Mouse (Mus musculus) urinary bladder, adult 2 months (tissue): ENCODE data around the gene Olfr1493-ps1. TPM values are rescaled to one million over a fixed set of nuclear protein-coding genes. Genes with fewer than 3 reads are reported as not detected.

ENCODE experiments used
- DNase-seq: peaks from one replicate; pipeline ENCODE4 v3.0.0; 2022; ENCODE audit warnings: low spot score
- polyA plus RNA-seq: library from polyadenylated mRNA; depleted of rRNA; stranded (reverse); fragments of >200 nt; gene quantifications from 2 replicates; pipeline ENCODE4 v1.2.3, GENCODE M21; 2012; rRNA removed

Olfr1493-ps1 gene
- not detected in 2 replicates for polyA plus RNA-seq

DNA sequence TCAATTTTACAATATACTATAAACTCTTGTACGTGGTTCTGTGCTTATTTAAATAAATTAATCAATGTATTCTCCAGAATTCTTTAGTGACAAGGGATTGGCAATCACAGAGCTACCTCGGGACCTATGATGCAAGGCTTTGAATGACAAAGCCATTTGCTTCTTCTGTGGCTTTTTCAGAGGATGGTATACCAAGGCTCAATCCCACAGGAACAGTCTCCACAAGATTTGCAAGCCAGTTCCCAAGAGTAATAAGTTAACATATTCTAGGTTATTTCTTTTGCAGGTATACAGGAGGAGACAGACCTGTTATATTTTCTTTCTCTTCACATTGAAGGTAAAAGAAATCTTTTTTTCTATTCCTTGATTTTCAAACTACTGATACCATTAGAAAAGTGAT is at the start of gene Olfr1493-ps1:
TSS of gene Olfr1493-ps1 (plus strand) at position 301 of the 400 bp plus-strand sequence.
- no peak for DNase-seq

DNA sequence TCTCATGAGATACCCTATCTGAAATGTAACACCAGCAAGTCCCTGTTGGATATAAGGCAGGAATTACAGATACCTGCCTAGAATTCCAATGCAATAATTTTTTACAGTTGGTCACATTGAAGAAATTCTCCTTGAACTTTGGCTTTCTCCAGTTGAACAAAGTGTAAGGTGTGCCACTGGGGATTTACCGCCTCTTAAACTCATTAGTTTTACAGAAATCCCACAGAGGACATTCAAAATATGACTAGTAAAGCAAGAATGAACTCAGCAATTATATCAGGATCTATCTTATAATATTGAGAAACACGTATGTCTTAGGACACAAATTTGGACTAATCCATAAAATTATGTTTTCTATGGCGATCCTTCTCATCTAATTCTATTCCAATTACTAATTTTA is 26.1 kb upstream of the Olfr1493-ps1 start, which contains the start of gene Olfr1491:
TSS of gene Olfr1491 (plus strand) at position 301 of the 400 bp plus-strand sequence.
- DNase-seq = no peak

DNA sequence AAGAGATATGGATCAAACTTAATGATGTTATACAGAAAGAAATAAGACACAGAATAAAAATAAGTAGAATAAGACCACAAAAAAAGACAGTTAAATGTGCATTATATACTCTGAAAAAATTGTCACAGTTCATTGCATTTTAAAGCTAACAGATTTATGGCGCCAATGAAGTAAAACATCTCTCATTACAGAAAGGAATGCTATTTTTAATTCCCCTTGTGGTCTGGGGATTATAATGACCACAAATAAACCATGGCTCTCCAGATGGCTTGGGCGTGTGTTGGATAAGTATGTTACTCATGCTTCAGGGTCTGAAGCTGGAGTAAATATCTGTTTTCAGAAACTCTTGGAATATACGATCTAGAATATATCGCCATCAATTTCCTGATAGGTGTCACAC is 16.4 kb downstream of the Olfr1493-ps1 start, which contains the start of gene Olfr1494:
TSS of gene Olfr1494 (plus strand) at position 301 of the 400 bp plus-strand sequence.
- DNase-seq = no peak

DNA sequence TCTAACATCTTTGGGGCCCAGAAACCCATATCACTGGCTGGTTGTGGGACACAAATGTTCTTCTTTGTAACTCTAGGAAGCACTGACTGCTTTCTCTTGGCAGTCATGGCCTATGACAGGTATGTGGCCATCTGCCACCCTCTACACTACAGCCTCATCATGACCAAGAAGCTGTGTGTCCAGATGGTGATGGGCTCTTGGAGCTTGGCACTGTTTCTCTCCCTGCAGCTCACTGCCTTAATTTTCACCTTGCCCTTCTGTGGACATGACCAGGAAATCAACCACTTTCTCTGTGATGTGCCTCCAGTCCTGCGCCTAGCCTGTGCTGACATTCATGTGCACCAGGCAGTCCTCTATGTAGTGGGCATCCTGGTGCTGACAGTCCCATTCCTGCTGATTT is 26.3 kb downstream of the Olfr1493-ps1 start:
- no peak for DNase-seq

DNA sequence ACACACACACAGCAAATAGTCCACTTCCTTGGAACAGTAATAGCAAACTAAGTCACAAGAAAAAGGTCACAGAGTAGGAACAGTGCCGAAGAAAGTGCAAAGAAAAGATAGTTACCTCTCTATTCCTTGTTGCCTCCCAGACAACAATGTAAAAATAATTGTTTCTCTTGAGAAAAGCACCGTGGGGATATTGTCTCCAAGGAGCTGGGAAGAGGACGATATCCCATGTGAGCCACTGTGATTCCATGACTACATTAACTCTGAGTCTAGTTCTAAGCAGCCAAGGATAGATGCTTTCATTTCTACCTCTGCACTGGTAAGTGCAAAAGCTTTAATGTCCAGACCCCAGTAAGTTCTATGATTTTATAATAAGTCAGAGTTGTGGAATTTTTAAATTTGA is 41.2 kb downstream of the Olfr1493-ps1 start, which contains the start of gene Olfr1495:
TSS of gene Olfr1495 (plus strand) at position 301 of the 400 bp plus-strand sequence.
- no peak for DNase-seq

DNA sequence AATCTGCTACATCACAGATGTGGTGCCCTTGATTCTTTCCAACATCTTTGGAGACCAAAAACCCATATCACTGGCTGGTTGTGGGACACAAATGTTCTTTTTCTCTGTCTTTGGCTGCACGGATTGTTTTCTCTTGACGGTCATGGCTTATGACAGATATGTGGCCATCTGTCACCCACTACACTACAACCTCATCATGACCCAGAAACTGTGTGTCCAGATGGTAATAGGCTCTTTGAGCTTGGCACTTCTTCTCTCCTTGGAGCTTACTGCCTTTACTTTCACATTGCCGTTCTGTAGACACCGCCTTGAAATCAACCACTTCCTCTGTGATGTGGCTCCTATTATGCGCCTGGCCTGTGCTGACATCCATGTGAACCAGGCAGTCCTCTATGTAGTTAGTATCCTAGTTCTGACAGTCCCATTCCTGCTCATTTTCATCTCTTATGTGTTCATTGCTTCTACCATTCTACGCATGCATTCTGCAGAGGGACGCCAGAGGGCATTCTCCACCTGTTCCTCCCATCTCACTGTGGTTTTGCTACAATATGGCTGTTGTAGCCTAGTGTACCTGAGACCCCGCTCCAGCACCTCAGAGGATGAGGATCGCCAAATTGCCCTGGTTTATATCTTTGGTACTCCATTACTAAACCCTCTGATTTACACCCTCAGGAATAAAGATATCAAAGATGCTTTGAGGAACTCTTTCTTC is 45.6 kb downstream of the Olfr1493-ps1 start:
- DNase-seq = no peak

DNA sequence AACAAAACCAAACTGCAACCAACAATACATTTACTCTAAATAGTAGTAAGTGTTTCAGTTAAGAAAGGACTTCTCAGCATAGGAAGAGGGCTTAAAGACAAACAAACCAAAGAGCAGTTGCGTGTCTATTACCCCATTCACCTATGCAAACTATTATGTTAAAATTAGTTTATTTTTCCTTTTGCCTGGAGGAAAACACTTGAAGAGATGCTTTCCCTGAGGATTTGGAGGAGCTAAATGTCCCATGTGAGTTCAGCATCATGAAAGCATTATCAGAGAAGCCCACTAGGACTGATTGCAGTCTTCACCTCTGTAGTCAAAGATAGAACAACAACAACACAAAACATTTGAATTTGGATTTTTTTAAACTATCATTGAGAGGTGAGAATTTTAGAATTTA is 54.5 kb downstream of the Olfr1493-ps1 start, which contains the start of gene Olfr1496:
TSS of gene Olfr1496 (plus strand) at position 301 of the 400 bp plus-strand sequence.
- DNase-seq = no peak

Other genes starting within 250 kb of the Olfr1493-ps1 start
- not detected in 2 replicates for gene Olfr1475, start 243.1 kb upstream of the Olfr1493-ps1 start, polyA plus RNA-seq
- gene Olfr1477, start 222.7 kb upstream of the Olfr1493-ps1 start, polyA plus RNA-seq = not detected in 2 replicates
- not detected in 2 replicates for gene Olfr1480, start 195.4 kb upstream of the Olfr1493-ps1 start, polyA plus RNA-seq
- gene Olfr1484, start 139.8 kb upstream of the Olfr1493-ps1 start, polyA plus RNA-seq = not detected in 2 replicates
- gene Olfr1487, start 105.9 kb upstream of the Olfr1493-ps1 start, polyA plus RNA-seq = not detected in 2 replicates
- not detected in 2 replicates for gene Olfr1489, start 91.7 kb upstream of the Olfr1493-ps1 start, polyA plus RNA-seq
- not detected in 2 replicates for gene Olfr1490, start 72.2 kb upstream of the Olfr1493-ps1 start, polyA plus RNA-seq
- gene Olfr1491, start 26.0 kb upstream of the Olfr1493-ps1 start, polyA plus RNA-seq = not detected in 2 replicates
- not detected in 2 replicates for gene Olfr1494, start 16.4 kb downstream of the Olfr1493-ps1 start, polyA plus RNA-seq
- gene Olfr1495, start 41.3 kb downstream of the Olfr1493-ps1 start, polyA plus RNA-seq = not detected in 2 replicates
- not detected in 2 replicates for gene Olfr1496, start 54.6 kb downstream of the Olfr1493-ps1 start, polyA plus RNA-seq
- gene Olfr1497, start 74.9 kb downstream of the Olfr1493-ps1 start, polyA plus RNA-seq = not detected in 2 replicates
- gene Olfr1499, start 96.2 kb downstream of the Olfr1493-ps1 start, polyA plus RNA-seq = not detected in 2 replicates
- not detected in 2 replicates for gene Olfr1500, start 107.2 kb downstream of the Olfr1493-ps1 start, polyA plus RNA-seq
- not detected in 2 replicates for gene Olfr1501, start 127.4 kb downstream of the Olfr1493-ps1 start, polyA plus RNA-seq
- not detected in 2 replicates for gene Olfr1502, start 138.5 kb downstream of the Olfr1493-ps1 start, polyA plus RNA-seq
- not detected in 2 replicates for gene Olfr1504, start 174.7 kb downstream of the Olfr1493-ps1 start, polyA plus RNA-seq
- not detected in 2 replicates for gene Olfr1505, start 190.3 kb downstream of the Olfr1493-ps1 start, polyA plus RNA-seq